Mouse (Mus musculus): ENCODE measurements around the gene Rarb.
A peak's percentile ranks its signal among the peaks of the same experiment; 100 is the strongest.

The Rarb gene

GRCm38 (mm10) chr14:16589139-16589538 lies 229.8 kb downstream of the Rarb start:
- DNase-seq (ENCODE audit: inconsistent age in 2 of 2, low spot score in 1 of 2): no peak

GRCm38 (mm10) chr14:16578100-16578499 lies 240.9 kb downstream of the Rarb start:
- DNase-seq (ENCODE audit: inconsistent age in 2 of 2, low spot score in 1 of 2): no peak

GRCm38 (mm10) chr14:16577049-16577448 lies 241.9 kb downstream of the Rarb start:
- peak; percentile 17 to 47 for DNase-seq (ENCODE audit: inconsistent age in 2 of 2, low spot score in 1 of 2)

GRCm38 (mm10) chr14:16574925-16575721 lies 243.8 kb downstream of the Rarb start:
- peak; percentile 86 to 96 for DNase-seq (ENCODE audit: inconsistent age in 2 of 2, low spot score in 1 of 2)

- DNase-seq (ENCODE audit: inconsistent age in 2 of 2, low spot score in 1 of 2): no peak
Observed at GRCm38 (mm10) chr14:16573475-16574171, 245.3 kb downstream of the Rarb start.

- no peak for DNase-seq (ENCODE audit: inconsistent age in 2 of 2, low spot score in 1 of 2)
Observed at GRCm38 (mm10) chr14:16572755-16573340, 246.1 kb downstream of the Rarb start.

- DNase-seq (ENCODE audit: inconsistent age in 2 of 2, low spot score in 1 of 2): no peak
Observed at GRCm38 (mm10) chr14:16569506-16570001, 249.4 kb downstream of the Rarb start.

- no peak for DNase-seq (ENCODE audit: inconsistent age in 2 of 2, low spot score in 1 of 2)
Observed at GRCm38 (mm10) chr14:16566920-16567319, 252.0 kb downstream of the Rarb start.

- DNase-seq (ENCODE audit: inconsistent age in 2 of 2, low spot score in 1 of 2): no peak
Observed at GRCm38 (mm10) chr14:16563912-16564311, 255.0 kb downstream of the Rarb start.

GRCm38 (mm10) chr14:16561496-16562170 lies 257.3 kb downstream of the Rarb start:
- no peak for DNase-seq (ENCODE audit: inconsistent age in 2 of 2, low spot score in 1 of 2)

GRCm38 (mm10) chr14:16559294-16560217 lies 259.4 kb downstream of the Rarb start:
- no peak for DNase-seq (ENCODE audit: inconsistent age in 2 of 2, low spot score in 1 of 2)

GRCm38 (mm10) chr14:16558033-16558432 lies 260.9 kb downstream of the Rarb start:
- no peak for DNase-seq (ENCODE audit: inconsistent age in 2 of 2, low spot score in 1 of 2)

GRCm38 (mm10) chr14:16554643-16555459 lies 264.1 kb downstream of the Rarb start:
- DNase-seq (ENCODE audit: inconsistent age in 2 of 2, low spot score in 1 of 2): peak in 1 of 2 experiments; percentile 61

- no peak for DNase-seq (ENCODE audit: inconsistent age in 2 of 2, low spot score in 1 of 2)
Observed at GRCm38 (mm10) chr14:16554319-16554642, 264.7 kb downstream of the Rarb start.

GRCm38 (mm10) chr14:16552293-16552692 lies 266.7 kb downstream of the Rarb start:
- no peak for DNase-seq (ENCODE audit: inconsistent age in 2 of 2, low spot score in 1 of 2)

- DNase-seq (ENCODE audit: inconsistent age in 2 of 2, low spot score in 1 of 2): no peak
Observed at GRCm38 (mm10) chr14:16551843-16552242, 267.1 kb downstream of the Rarb start.

GRCm38 (mm10) chr14:16548200-16548576 lies 270.8 kb downstream of the Rarb start:
- DNase-seq (ENCODE audit: inconsistent age in 2 of 2, low spot score in 1 of 2): no peak

- DNase-seq (ENCODE audit: inconsistent age in 2 of 2, low spot score in 1 of 2): peak in 1 of 2 experiments; percentile 68
Observed at GRCm38 (mm10) chr14:16547492-16548199, 271.3 kb downstream of the Rarb start.

GRCm38 (mm10) chr14:16544995-16545394 lies 274.0 kb downstream of the Rarb start:
- no peak for DNase-seq (ENCODE audit: inconsistent age in 2 of 2, low spot score in 1 of 2)
